Mouse (Mus musculus): ENCODE results near the gene Iqcn.

Gene Iqcn

GRCm38 (mm10) chr8:70756476-70757040, 53.3 kb downstream of the Iqcn start:
- no peak for DNase-seq

- no peak for DNase-seq
Observed at GRCm38 (mm10) chr8:70757523-70758307, 54.5 kb downstream of the Iqcn start.

GRCm38 (mm10) chr8:70758308-70758615, 55.0 kb downstream of the Iqcn start:
- no peak for DNase-seq

GRCm38 (mm10) chr8:70758616-70759561, 55.6 kb downstream of the Iqcn start:
- no peak for DNase-seq

GRCm38 (mm10) chr8:70760350-70760749, 57.1 kb downstream of the Iqcn start:
- no peak for DNase-seq

- peak; percentile 98 for DNase-seq
Observed at GRCm38 (mm10) chr8:70760775-70761406, 57.6 kb downstream of the Iqcn start, which contains the start of gene Mpv17l2. Mpv17l2 (minus strand) TSS chr8:70760946.

GRCm38 (mm10) chr8:70762118-70762517, 58.9 kb downstream of the Iqcn start:
- no peak for DNase-seq

GRCm38 (mm10) chr8:70763354-70763753, 60.1 kb downstream of the Iqcn start:
- no peak for DNase-seq

- no peak for DNase-seq
Observed at GRCm38 (mm10) chr8:70764026-70764425, 60.8 kb downstream of the Iqcn start.

GRCm38 (mm10) chr8:70764676-70765075, 61.4 kb downstream of the Iqcn start:
- DNase-seq = no peak

GRCm38 (mm10) chr8:70765329-70765728, 62.1 kb downstream of the Iqcn start:
- DNase-seq = no peak

- DNase-seq = no peak
Observed at GRCm38 (mm10) chr8:70765838-70766570, 62.7 kb downstream of the Iqcn start.

- DNase-seq = no peak
Observed at GRCm38 (mm10) chr8:70766571-70767440, 63.5 kb downstream of the Iqcn start.

Data from right cerebral cortex, postnatal 25 days (tissue).